ENCODE assay signal across 11 mouse cellular contexts in the genomic region with DNA sequence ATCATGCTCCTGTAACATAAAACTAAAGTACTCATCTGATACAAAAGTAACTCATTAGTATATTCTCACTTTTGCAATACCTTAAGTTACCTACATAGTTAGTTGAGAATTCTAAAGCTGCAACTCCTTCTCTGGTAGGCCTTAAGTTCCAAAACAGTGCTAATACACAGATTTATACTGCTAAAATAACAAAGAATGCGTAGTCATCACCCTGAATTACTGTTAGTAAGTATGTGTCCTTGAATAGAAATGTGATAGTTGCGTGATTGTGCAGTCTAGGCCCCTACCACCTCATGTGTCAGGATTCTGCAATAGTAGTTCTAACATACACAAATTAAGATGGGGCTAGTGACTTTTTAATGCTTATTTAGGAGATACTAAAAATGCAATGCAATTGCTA.
A peak's percentile ranks its signal among the peaks of the same experiment; 100 is the strongest.
DNase-seq lines count a peak whose midpoint lies in the region; ATAC-seq and TF ChIP-seq lines count a peak whose summit lies in the region.
"Had no signal": no experiment of that assay in that cellular context is flagged by ENCODE, and none has a peak within 500 bp of the region (broad histone marks: within the 10 kb centered on the region; RNA-seq: fewer than 3 reads in every experiment).

No protein-coding gene starts in this region.

- H3K4me1 ChIP-seq in heart, embryonic 14.5 days (ENCODE audit: control insufficient read depth in 2 of 2, insufficient read depth in 2 of 2, low read length in 2 of 2), result peaks cover 16 to 31% of the 10 kb centered on the region in 2 experiments
- H3K4me1 ChIP-seq in cortical plate, adult 2 months (ENCODE audit: control insufficient read depth, insufficient read depth, low read length), result peaks cover 6% of the 10 kb centered on the region
- H3K4me1 ChIP-seq in hindbrain, embryonic 14.5 days (replicated peaks; ENCODE audit: control insufficient read depth, insufficient read depth, low read length), result no peaks in the 10 kb centered on the region
- H3K4me1 ChIP-seq in midbrain, embryonic 11.5 days (ENCODE audit: control insufficient read depth, insufficient read depth, low read length), result peaks cover 18% of the 10 kb centered on the region

- no peaks in the 10 kb centered on the region for H3K27me3 ChIP-seq in heart, embryonic 14.5 days (ENCODE audit: control insufficient read depth, insufficient read depth, low read length)
- 0 out of 2 replicates have a peak, but pooled peaks cover 11% of the 10 kb centered on the region for H3K27me3 ChIP-seq in hindbrain, embryonic 14.5 days (ENCODE audit: control insufficient read depth, insufficient read depth, low read length)
- H3K27me3 ChIP-seq in midbrain, embryonic 11.5 days (ENCODE audit: control insufficient read depth, insufficient read depth, low read length), result no peaks in the 10 kb centered on the region
- H3K27me3 ChIP-seq: CH12.LX had no signal

- TF ChIP-seq CTCF in cortical plate, adult 2 months (IDR thresholded peaks at IDR 0.05; ENCODE audit: extremely low read depth, insufficient read depth, low read length), result no peak

- peak overlapping the region; percentile 97 for H3K4me2 ChIP-seq in heart, embryonic 14.5 days (ENCODE audit: low read length)
- peak overlapping the region; percentile 82 for H3K4me2 ChIP-seq in hindbrain, embryonic 14.5 days (replicated peaks)
- H3K4me2 ChIP-seq in midbrain, embryonic 11.5 days, result peak overlapping the region; percentile 86

- intact Hi-C loops in heart, postnatal 14 days (cut with DNase I), result loop anchor here (5.0 kb wide), 2 partner anchors 35 to 435 kb away; no protein-coding TSS in a partner anchor

- H3K27ac ChIP-seq in heart, embryonic 14.5 days (replicated peaks in 1 of 2; ENCODE audit: control insufficient read depth in 1 of 2, insufficient read depth in 1 of 2, low read depth in 2 of 2, low read length in 2 of 2), result peak overlapping the region in 1 of 2 experiments; percentile 59; a peak in 2 of 4 replicates
- no peak overlapping the region for H3K27ac ChIP-seq in cortical plate, adult 2 months (ENCODE audit: insufficient read depth, low read length)
- H3K27ac ChIP-seq in hindbrain, embryonic 14.5 days, result peak overlapping the region; percentile 96
- H3K27ac ChIP-seq in midbrain, embryonic 11.5 days (ENCODE audit: low read depth, low read length), result no peak overlapping the region

- H3K36me3 ChIP-seq in heart, embryonic 14.5 days (ENCODE audit: control insufficient read depth, insufficient read depth, low read length), result peaks cover 10% of the 10 kb centered on the region
- peaks cover 9% of the 10 kb centered on the region; the same call in 1 of the 2 replicates for H3K36me3 ChIP-seq in hindbrain, embryonic 14.5 days (replicated peaks; ENCODE audit: control insufficient read depth, insufficient read depth)
- H3K36me3 ChIP-seq in midbrain, embryonic 11.5 days (ENCODE audit: control insufficient read depth, insufficient read depth, low read length), result peaks cover 4% of the 10 kb centered on the region

- no peaks in the 10 kb centered on the region for H3K9me3 ChIP-seq in heart, embryonic 14.5 days (ENCODE audit: control insufficient read depth, low read length)
- H3K9me3 ChIP-seq in hindbrain, embryonic 14.5 days (ENCODE audit: control insufficient read depth, low read length), result no peaks in the 10 kb centered on the region
- H3K9me3 ChIP-seq in midbrain, embryonic 11.5 days (ENCODE audit: control insufficient read depth, low read length), result no peaks in the 10 kb centered on the region

- peak overlapping the region; percentile 100 for H3K9ac ChIP-seq in heart, embryonic 14.5 days (ENCODE audit: low read length)
- peak overlapping the region; percentile 97 for H3K9ac ChIP-seq in hindbrain, embryonic 14.5 days
- H3K9ac ChIP-seq in midbrain, embryonic 11.5 days (ENCODE audit: low read length), result peak overlapping the region; percentile 36; the same call in 1 of the 2 replicates

- H3K4me3 ChIP-seq in heart, embryonic 14.5 days (ENCODE audit: control insufficient read depth in 1 of 2, insufficient read depth in 1 of 2, low read depth in 1 of 2, low read length in 2 of 2), result peak overlapping the region in 1 of 2 experiments; percentile 96; a peak in 3 of 4 replicates
- H3K4me3 ChIP-seq in cortical plate, adult 2 months (ENCODE audit: insufficient read depth, low read length), result peak overlapping the region; percentile 66; the same call in 1 of the 2 replicates
- H3K4me3 ChIP-seq in hindbrain, embryonic 14.5 days (replicated peaks; ENCODE audit: low read length), result peak overlapping the region; percentile 71
- H3K4me3 ChIP-seq in midbrain, embryonic 11.5 days (ENCODE audit: low read depth, low read length), result peak overlapping the region; percentile 21; the same call in 1 of the 2 replicates

- no peak for ATAC-seq in heart, embryonic 14.5 days (ENCODE audit: insufficient number of reproducible peaks, insufficient read depth, low FRiP score, low read depth)
- ATAC-seq in hindbrain, embryonic 14.5 days (ENCODE audit: low FRiP score), result no peak
- no peak for ATAC-seq in midbrain, embryonic 11.5 days (ENCODE audit: low FRiP score)
- no peak for ATAC-seq in activated CD4-positive, CD25-positive, alpha-beta regulatory T cell, adult 4 months

- TF ChIP-seq POLR2A in cortical plate, adult 2 months (IDR thresholded peaks at IDR 0.05; ENCODE audit: extremely low read depth, insufficient read depth, low read length), result no peak

- WGBS in heart, embryonic 14.5 days, result 15% methylated on average over 2 of the region's 2 CpGs
- 55% methylated on average over 2 of the region's 2 CpGs for WGBS in hindbrain, embryonic 14.5 days
- WGBS in midbrain, embryonic 11.5 days, result 87% methylated on average over 2 of the region's 2 CpGs

- no peak for DNase-seq in heart, postnatal 14 days
- DNase-seq in hindbrain, embryonic 14.5 days (ENCODE audit: low spot score), result no peak
- no peak for DNase-seq in midbrain, embryonic 11.5 days (ENCODE audit: low spot score, missing footprints)
- DNase-seq in layer of hippocampus, adult 9-11 months, result no peak
- DNase-seq in B cell, adult 2 months, result no peak
- DNase-seq: adrenal gland, postnatal 10 days; spleen, adult 18-20 months had no signal

Comparison
In these comparisons a context has a peak if more than half of its experiments do, and no peak if none do; other contexts are left out.
1. H3K9ac ChIP-seq: peak in every context shown above with its lines; median percentile 100 in heart, embryonic 14.5 days; 97 in hindbrain, embryonic 14.5 days; 36 in midbrain, embryonic 11.5 days.